Mouse (Mus musculus) cerebellum, postnatal 10 days (tissue): ENCODE data around the gene Ptpn4.

ENCODE experiments used
- DNase-seq, 2 experiments: peaks; one replicate each; pipeline ENCODE4 v3.0.0; 2021; ENCODE audit warnings: mixed read lengths in 2 of 2

Ptpn4 gene

GRCm38 (mm10) chr1:119640006-119640405 lies 197.4 kb downstream of the Ptpn4 start:
- no peak for DNase-seq

GRCm38 (mm10) chr1:119637188-119638023 lies 200.0 kb downstream of the Ptpn4 start:
- no peak for DNase-seq

- no peak for DNase-seq
Observed at GRCm38 (mm10) chr1:119634746-119635145, 202.7 kb downstream of the Ptpn4 start.

- no peak for DNase-seq
Observed at GRCm38 (mm10) chr1:119630428-119630827, 207.0 kb downstream of the Ptpn4 start.

GRCm38 (mm10) chr1:119626837-119627236 lies 210.6 kb downstream of the Ptpn4 start:
- no peak for DNase-seq

- no peak for DNase-seq
Observed at GRCm38 (mm10) chr1:119624444-119624843, 213.0 kb downstream of the Ptpn4 start.

GRCm38 (mm10) chr1:119605396-119605795 lies 232.0 kb downstream of the Ptpn4 start:
- no peak for DNase-seq
